Mouse (Mus musculus) testis, adult 2 months (tissue): ENCODE data around the gene Emd. TPM values are rescaled to one million over a fixed set of nuclear protein-coding genes. Genes with fewer than 3 reads are reported as not detected.

Experiments used
- H3K27ac ChIP-seq: fragments of 200-500 bp; 2 replicates; pipeline ENCODE4 v1.5.1; 2012; ENCODE audit warnings: low read depth, low read length; ENCODE audit not compliant: control insufficient read depth, insufficient read depth
- H3K27me3 ChIP-seq: fragments of 200-500 bp; 2 replicates; pipeline ENCODE4 v1.6.1; 2012; ENCODE audit warnings: mild to moderate bottlenecking, low read length, moderate library complexity; ENCODE audit not compliant: control insufficient read depth, insufficient read depth
- H3K36me3 ChIP-seq: fragments of 200-500 bp; 2 replicates; pipeline ENCODE4 v1.6.1; 2012; ENCODE audit warnings: mild to moderate bottlenecking, low read length; ENCODE audit not compliant: control insufficient read depth, insufficient read depth
- H3K4me1 ChIP-seq: fragments of 200-500 bp; 2 replicates; pipeline ENCODE4 v1.6.1; 2012; ENCODE audit warnings: low read length; ENCODE audit not compliant: control insufficient read depth, insufficient read depth
- H3K4me3 ChIP-seq: fragments of 200-500 bp; 2 replicates; pipeline ENCODE4 v1.5.1; 2012; ENCODE audit warnings: low read depth, mild to moderate bottlenecking, low read length, moderate library complexity, mixed read lengths; ENCODE audit not compliant: control insufficient read depth
- CTCF ChIP-seq: fragments of 200-500 bp; IDR thresholded peaks from 2 replicates; pipeline ENCODE4 v1.5.1; 2012; ENCODE audit warnings: low read depth, mild to moderate bottlenecking, inconsistent platforms, low read length, moderate library complexity; ENCODE audit not compliant: control insufficient read depth, insufficient read depth, insufficient replicate concordance
- POLR2A ChIP-seq: fragments of 200-500 bp; IDR thresholded peaks from 2 replicates; pipeline ENCODE4 v1.6.1; 2012; ENCODE audit warnings: low read depth, mild to moderate bottlenecking, inconsistent platforms, low read length, moderate library complexity; ENCODE audit not compliant: control insufficient read depth
- polyA plus RNA-seq: library from polyadenylated mRNA; depleted of rRNA; stranded (reverse); fragments of >200 nt; gene quantifications from 2 replicates; pipeline ENCODE4 v1.2.3, GENCODE M21; 2012

Emd gene
- polyA plus RNA-seq, 1 experiment, result 33.6 TPM

DNA sequence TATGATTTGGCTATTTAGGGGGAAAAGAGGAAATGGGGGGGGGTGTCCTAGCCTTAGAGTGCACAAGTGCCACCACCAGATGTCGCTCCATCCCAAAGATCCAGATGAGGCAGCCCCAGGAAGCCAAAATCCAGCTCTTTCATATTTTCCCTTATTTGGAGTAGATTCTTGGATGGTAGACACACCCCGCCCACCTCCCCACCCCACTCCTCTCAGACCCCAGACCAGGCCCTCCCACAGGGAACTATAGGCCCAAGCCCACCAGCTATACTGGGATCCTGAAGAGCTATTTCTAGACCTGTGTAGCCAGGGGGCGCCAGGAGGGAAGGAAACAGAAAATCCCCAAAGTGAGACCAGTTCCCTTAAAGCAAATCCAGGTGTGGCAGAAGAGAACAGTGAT is 5.8 kb upstream of the Emd start:
- TF ChIP-seq CTCF, result no peak
- TF ChIP-seq POLR2A, result no peak
- Histone ChIP-seq H3K4me3 (peak overlapping the region; percentile 78), H3K4me1 (peaks cover 4% of the 10 kb centered on the region), H3K36me3 (no peaks in the 10 kb centered on the region), H3K27me3 (no peaks in the 10 kb centered on the region), H3K27ac (peak overlapping the region; percentile 18; the same call in 1 of the 2 replicates)

DNA sequence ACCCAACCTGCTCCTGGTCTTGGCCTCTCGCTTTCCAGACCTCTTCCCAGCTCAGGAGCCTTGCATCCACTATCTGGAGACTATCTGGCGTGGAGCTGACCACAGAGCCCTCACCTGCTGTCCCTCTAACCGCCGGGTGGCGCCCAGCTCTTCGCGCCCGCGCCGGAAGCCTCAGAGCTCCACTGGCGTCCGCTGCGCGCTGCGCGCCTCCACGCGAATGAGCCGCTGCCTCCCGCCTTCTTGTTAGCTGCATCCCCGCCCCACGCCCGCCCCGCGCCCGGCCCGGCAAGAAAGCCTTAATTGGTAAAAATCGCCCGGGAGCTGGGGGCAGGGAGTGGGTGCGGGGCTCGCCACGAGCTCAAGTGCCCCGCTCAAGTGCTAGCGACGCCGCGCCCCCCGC is 4.9 kb upstream of the Emd start, which contains the start of gene Flna:
Gene Flna, minus strand, starts transcription at position 206 of the 400 bp plus-strand sequence.
- Histone ChIP-seq H3K36me3 (no peaks in the 10 kb centered on the region), H3K4me1 (peaks cover 4% of the 10 kb centered on the region), H3K27me3 (no peaks in the 10 kb centered on the region), H3K27ac (peak within 1 kb of the TSS; percentile 68), H3K4me3 (peak within 1 kb of the TSS; percentile 78)
- TF ChIP-seq CTCF (no peak), POLR2A (0 out of 2 replicates have a peak, but pooled peaks have one; percentile 36)

DNA sequence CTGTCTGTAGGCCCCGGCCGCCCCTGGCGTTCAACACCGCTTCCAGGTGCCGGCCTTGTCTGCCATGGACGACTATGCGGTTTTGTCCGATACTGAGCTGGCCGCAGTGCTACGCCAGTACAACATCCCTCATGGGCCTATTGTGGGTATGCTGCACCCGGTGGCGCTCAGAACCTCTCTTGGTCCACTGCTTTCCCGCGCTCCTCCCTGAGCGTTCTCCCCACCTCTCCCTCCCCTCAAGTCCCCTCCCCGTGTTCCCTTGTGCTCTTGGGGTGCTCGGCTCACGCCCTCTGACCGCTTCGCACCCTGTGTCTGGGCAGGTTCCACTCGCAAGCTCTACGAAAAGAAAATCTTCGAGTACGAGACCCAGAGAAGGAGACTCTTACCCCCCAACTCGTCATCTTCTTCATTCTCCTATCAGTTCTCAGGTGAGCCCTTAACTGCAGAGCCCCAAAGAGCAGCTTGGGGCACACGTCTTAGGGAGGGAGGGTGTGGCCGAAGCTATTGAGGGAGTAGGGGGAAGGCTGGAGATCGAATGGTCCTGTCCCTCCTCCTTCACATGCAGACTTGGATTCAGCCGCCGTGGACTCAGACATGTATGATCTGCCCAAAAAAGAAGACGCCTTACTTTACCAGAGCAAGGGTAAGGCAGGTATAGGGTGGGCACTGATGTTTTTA is 540 bp downstream of the Emd start:
- Histone ChIP-seq H3K27me3 (no peaks in the 10 kb centered on the region), H3K4me3 (peak overlapping the region; percentile 95), H3K4me1 (peaks cover 2% of the 10 kb centered on the region; the same call in 1 of the 2 replicates), H3K27ac (peak overlapping the region; percentile 95), H3K36me3 (no peaks in the 10 kb centered on the region)
- TF ChIP-seq POLR2A (no peak; the same call in 1 of the 2 replicates), CTCF (no peak)

DNA sequence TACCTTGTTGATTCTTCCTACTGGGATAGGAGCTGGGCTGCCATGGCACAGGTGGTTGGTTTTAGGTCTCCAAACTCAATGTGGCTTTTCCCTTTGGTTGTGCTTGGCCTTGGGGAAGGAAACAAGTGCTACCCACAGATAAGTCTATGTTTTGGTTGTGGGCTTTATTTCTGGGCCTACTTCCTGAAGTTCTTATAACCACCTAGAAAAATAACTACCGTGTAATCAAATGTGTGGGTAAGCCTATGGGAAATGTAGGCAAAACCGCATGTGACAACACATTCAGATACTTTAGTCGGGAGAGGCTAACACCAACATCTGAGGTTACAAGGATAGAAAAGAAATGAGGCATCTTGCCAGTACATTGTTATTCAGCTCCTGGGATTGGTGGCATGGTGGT is 3.3 kb downstream of the Emd start:
- TF ChIP-seq CTCF, result no peak
- Histone ChIP-seq H3K4me1 (peaks cover 2% of the 10 kb centered on the region; the same call in 1 of the 2 replicates), H3K4me3 (no peak overlapping the region), H3K27me3 (no peaks in the 10 kb centered on the region), H3K36me3 (no peaks in the 10 kb centered on the region), H3K27ac (no peak overlapping the region)

DNA sequence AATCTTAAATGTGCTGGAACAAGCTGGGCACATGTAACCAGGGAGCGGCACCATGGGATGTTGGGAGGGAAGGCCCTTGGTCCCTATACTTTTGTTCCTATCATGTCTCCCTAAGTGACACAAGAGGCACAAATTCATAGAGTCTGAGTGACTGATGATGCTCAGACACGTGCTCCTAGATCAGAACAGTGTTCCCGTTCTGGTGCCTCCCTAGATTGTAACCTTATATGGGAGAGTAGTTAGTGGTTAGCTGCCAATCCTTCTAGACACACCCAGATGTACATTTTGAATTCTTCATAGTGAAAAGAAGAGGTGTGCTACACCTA is 15.2 kb downstream of the Emd start:
- Histone ChIP-seq H3K36me3 (no peaks in the 10 kb centered on the region), H3K27me3 (no peaks in the 10 kb centered on the region), H3K4me1 (0 out of 2 replicates have a peak, but pooled peaks cover 2% of the 10 kb centered on the region), H3K27ac (peak overlapping the region; percentile 69), H3K4me3 (peak overlapping the region; percentile 67)
- TF ChIP-seq POLR2A (no peak), CTCF (no peak)

DNA sequence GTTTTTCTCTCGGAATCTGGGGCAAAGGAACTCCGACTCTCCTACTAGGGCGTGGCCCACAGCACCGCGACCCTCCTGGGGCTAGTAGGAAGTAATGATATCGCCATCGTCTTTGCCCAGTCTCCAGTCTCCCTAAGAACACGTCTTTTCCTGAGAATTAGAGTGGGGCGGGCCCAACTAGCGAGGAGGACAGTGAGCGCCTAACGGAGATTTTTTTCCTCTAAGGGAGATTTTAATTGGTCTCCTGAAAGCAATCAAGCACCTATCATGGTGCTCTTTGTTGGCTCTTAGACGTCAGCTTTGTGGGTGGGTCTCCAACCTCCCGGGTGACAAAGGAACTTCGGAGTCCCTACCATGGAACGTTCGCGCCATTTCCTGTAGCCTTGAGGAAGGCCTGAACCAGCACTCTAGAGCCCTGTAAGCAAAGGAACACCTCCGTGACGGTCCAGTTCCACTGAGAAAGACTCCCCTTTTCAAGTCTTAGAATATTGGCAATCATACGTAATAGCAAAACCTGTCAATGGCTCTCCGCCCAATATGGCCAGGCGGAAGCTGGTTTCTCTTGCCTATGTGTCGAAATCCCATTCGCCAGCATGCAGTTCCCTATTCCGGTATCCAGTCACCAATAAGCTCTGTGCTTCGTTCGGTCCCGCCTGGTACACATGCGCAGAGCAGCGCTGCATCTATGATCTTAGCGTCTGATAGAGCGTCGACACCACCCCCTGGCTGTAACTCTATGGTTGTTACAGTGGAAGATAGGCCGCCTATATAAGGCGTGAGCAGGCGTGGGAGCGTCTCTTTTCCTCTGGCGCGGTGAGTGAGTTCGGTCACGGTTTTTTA is 15.8 kb downstream of the Emd start, which contains the start of gene Rpl10:
Gene Rpl10, plus strand, starts transcription at position 751 of the 840 bp plus-strand sequence.
- TF ChIP-seq CTCF (no peak), POLR2A (peak; percentile 88)
- H3K36me3 ChIP-seq, result no peaks in the 10 kb centered on the region
- peak within 1 kb of the TSS; percentile 67 for H3K4me3 ChIP-seq
- no peaks in the 10 kb centered on the region for H3K27me3 ChIP-seq
- H3K4me1 ChIP-seq, result 0 out of 2 replicates have a peak, but pooled peaks cover 2% of the 10 kb centered on the region
- peak within 1 kb of the TSS; percentile 73 for H3K27ac ChIP-seq

DNA sequence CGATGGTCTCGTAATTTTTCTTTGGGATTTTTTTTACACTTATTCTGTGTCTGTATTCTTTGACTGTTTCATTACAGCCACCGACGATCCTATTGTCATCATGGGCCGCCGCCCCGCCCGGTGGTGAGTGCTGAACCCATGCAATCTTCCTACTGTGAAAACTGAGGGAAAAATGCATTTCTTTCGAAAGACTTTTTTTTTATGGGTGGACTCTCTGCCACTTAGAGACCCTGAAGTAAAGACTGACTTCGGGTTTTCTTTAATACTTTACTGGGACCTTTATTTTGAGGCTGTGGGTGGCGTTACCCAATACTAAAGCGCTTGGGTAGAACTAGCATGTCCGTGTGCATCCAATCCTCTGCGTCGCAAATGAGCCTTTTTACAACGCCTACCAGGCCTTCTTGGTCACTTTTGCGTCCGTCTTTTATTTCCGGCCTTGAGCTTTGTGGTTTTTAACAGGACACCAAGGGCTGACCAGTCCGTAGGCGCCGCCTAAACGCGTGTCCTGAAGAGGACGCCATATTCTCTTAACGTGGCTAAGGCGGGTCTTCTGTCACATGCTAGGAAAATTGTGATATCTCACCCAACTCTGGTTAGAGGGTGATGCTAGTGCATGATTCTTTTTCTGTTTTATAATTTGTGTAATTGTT is 16.5 kb downstream of the Emd start:
- TF ChIP-seq POLR2A (no peak), CTCF (no peak)
- peak overlapping the region; percentile 36; the same call in 1 of the 2 replicates for H3K27ac ChIP-seq
- 0 out of 2 replicates have a peak, but pooled peaks cover 2% of the 10 kb centered on the region for H3K4me1 ChIP-seq
- no peaks in the 10 kb centered on the region for H3K27me3 ChIP-seq
- no peaks in the 10 kb centered on the region for H3K36me3 ChIP-seq
- peak overlapping the region; percentile 67 for H3K4me3 ChIP-seq
